Mouse (Mus musculus) ovary, postnatal 14 days (tissue): ENCODE data around the gene Adamts20.
A peak's percentile ranks its signal among the peaks of the same experiment; 100 is the strongest.
"Not testable (repeated sequence)": the region's sequence is repeated elsewhere in the genome, so short reads cannot be mapped to it uniquely, and the experiment has no call there.

Experiments used
- DNase-seq: peaks from one replicate; pipeline ENCODE4 v3.0.0; 2022; ENCODE audit warnings: low spot score

The Adamts20 gene

GRCm38 (mm10) chr15:94444437-94445136 is 20.6 kb downstream of the Adamts20 start:
- DNase-seq = no peak

DNA sequence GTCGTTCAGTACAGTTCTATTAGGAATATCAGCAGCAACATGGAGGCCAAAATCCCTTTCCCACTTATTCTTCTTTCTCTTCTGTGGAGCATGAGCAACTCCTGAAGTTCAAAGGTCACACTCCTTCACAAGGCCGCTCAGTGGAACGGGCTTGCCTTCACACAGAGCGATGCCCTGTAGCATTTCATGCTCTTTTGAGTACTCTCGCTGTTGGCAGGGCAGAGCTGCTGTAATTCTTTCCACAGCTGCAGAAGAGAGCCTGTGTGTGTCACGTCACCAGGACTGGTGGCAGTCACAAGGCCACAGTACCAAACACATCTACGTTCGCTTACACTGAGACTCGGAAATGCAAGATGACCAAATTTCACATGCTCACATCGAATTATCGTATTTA is 21.2 kb downstream of the Adamts20 start:
- no peak for DNase-seq

- DNase-seq = no peak
Observed at GRCm38 (mm10) chr15:94443025-94443424, 22.2 kb downstream of the Adamts20 start.

GRCm38 (mm10) chr15:94435532-94435931 is 29.7 kb downstream of the Adamts20 start:
- no peak for DNase-seq

DNA sequence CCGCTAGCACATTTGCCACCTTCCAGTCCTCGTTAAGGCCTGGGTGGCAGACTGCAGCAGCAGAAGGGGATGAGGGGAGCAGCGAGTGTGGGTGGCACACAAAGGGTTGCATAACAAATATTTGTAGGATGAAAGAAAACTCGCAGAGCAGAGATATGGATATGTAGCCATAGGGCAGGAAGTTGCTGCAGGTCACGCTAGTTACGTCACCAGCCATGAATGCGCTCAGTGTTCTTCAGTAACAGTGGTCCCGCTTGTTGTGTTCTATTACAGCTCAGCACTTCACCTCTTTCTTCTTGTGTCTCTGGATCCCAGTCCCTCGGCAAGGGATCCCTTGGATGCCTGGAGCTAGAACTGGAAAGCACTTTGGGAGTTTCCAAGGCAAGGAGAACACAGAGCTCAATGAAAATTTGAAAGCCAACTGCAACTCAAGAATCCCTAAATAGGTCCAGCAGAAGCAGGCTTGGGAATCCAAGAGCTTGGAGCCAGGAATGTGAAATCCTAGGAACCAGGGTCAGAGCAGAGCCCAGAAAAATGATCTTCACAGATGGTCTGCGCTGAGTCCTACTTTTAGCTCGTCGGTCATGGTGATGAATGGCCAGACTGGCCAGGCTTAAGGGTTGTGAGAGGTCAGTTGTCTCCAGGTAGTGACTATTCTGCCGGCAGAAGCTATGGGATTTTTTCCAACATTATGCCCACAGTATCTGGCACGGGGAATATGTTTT is 34.4 kb downstream of the Adamts20 start:
- DNase-seq = no peak

GRCm38 (mm10) chr15:94428726-94429125 is 36.5 kb downstream of the Adamts20 start:
- DNase-seq = no peak

GRCm38 (mm10) chr15:94427482-94428214 is 37.6 kb downstream of the Adamts20 start:
- no peak for DNase-seq

DNA sequence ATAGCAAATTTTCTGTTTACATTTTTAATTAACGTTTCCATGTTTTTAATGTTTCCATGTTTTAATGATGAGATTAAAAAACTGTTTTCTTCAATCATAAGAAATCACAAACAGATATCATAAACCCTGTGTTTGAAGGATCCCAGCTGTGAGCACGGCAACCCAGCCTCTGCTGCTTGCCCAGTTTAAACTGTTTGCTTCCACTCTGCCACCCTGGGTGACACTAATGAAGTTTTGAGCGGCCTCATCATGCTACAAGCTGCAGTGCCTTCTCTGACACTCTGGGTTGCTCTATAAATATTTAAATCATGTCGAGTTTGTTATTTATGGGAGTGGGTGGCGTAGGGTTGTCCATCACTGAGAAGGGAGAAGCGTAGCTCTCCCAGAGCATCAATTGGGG is 44.7 kb downstream of the Adamts20 start:
- DNase-seq = no peak

GRCm38 (mm10) chr15:94419167-94419566 is 46.1 kb downstream of the Adamts20 start:
- DNase-seq = no peak

GRCm38 (mm10) chr15:94418427-94418826 is 46.8 kb downstream of the Adamts20 start:
- no peak for DNase-seq

- DNase-seq = no peak
Observed at GRCm38 (mm10) chr15:94417216-94418155, 47.7 kb downstream of the Adamts20 start.

DNA sequence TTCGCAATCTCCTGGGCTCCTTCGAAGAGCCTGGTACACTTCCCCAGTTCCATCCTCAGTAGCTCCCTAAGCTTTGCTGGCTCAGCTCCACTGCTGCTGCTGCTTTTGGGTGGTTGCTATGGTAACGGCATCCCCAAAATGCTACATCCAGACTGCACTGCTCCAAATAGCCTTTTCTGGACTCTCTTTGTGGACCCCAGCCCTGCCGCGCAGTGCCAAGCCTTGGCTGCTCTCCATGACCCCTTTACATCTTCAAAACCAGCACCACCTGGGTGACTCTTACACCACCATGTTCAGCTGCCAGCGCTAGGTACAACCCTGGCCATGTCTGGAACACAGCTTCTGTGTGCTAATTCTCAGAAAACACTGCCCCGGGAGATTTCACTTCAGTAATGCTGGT is 55.4 kb downstream of the Adamts20 start:
- no peak for DNase-seq

DNA sequence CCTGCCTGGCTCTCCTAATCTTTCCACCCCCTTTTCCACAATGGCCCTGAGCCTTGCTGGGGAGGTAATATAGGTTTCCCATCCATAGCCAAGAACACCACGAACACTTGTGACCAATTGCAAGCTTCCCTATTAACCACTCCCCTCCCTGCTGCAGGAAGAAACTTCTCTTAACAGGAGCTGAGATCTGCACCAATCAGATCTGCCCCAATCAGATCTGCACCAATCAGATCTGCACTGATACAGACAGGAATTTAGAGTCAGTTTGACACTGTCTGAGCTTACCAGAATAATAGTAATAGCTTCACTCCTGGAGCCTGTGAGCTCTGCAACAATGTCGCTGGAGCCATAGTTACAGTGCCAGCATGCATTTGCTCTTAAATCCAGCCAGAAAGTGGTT is 58.9 kb downstream of the Adamts20 start:
- no peak for DNase-seq

DNA sequence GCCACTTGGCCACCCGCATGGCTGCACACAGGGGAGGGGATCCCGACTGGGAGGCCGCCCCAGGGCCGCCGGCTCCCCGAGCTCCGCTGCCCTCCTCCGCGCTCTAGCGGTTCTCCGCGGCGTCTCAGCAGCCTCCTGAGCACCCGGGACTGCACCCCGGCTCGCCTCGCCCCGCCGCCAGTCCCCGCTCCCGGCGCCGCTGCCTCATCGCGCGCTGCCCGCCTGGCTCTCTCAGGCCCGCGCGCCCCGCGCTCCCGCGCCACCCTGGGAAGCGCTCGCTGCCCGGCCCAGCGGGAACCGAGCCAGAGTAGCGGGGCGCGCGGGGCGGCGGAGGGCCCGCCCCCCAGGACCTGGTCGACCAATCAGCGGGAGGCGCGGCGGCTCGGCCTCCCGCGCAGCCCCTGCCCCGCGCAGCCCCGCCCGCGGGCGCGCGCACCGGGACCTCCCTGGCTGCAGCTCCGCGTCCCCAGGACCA is 61.1 kb downstream of the Adamts20 start:
- DNase-seq = peak; percentile 66

DNA sequence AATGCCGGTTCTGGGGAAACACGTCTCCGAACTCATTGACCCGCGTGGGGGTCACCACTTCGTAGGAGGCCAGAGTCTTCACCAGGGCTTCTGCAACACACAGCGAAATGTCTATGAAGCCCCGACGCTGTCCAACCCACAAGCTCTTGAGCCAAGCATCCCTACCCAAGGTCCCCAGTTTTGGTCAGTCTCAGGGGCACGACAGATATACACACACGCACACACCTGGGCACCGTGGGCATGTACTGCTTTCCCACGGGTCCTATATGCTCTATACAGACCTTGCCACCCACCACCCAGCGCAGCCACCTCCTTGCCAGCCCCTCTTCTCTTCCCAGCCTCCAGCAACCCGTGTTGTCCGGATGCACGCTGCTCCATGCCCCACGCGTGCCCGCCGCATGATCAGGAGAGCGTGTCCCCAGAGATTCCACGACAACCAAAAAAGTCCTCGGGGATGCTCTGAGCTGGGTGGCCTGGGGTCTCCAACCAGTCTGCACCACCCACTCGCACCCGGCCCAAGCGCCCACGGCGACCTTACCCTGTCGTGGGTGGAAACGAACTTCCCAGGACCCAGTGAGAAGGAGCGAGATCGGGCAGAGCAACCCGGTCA is 61.7 kb downstream of the Adamts20 start:
- no peak for DNase-seq

GRCm38 (mm10) chr15:94403018-94403417 is 62.2 kb downstream of the Adamts20 start:
- no peak for DNase-seq

- no peak for DNase-seq
Observed at GRCm38 (mm10) chr15:94392737-94393136, 72.5 kb downstream of the Adamts20 start.

GRCm38 (mm10) chr15:94390127-94390526 is 75.1 kb downstream of the Adamts20 start:
- DNase-seq = not testable (repeated sequence)

DNA sequence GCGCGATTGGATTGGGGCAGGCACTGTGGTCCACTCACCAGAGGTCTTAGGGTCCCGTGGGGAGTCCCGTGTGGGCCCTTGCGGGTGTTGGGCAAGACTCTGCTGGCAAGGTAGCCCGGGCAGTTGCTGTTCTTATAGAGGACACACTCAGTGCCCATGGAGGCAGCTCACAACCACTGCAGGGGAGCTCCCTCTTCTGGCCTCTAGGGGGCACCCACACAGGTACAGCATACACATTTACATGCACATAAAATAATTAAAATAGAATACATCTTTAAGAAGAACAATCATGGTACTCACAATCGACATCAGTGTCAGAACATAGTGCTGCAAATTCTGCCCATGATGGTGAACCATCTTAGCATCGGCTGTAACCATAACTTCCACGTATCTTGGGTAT is 85.8 kb downstream of the Adamts20 start:
- no peak for DNase-seq

DNA sequence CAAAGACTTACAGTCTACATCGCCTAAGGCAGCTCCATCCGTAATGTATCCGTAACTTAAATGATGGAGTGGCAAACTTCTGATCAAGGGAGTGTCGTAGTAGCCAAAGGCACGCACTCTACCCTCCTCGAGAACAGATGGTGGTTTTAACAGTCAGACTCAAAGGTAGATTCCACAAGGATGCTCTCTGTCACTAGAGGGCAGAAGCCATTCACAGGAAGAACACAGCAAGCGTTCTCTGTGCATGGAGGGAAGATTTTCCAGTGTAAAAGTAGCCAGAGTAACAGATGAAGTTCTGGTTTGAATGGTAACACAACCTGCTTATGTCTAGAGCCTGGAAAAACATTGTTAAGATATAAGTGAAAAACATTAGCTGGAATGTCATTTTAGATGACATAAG is 92.7 kb downstream of the Adamts20 start:
- DNase-seq = no peak

DNA sequence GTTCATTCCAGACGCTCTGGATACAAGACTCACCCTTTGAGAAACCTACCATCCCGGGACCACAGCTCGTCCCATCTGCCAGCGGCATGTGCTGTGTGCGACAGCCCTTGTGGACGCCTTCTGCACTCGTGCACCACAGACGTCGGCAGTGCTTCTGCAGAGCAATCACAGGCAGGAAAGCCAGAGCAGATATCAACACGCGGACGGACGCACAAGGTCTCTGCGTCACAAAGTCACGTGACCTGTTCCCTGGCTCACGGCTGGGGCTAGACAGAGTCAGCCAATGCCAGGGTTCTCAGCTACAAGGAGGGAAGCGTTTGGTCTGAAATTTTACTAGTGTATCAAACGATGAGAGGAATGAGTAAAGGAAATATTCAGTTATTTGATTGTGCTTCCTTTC is 116.2 kb downstream of the Adamts20 start:
- DNase-seq = no peak
